Mouse (Mus musculus) ES-E14 (cell line): Measurements from ENCODE around the gene Rdm1.

ENCODE experiments used
- CHD2 ChIP-seq: IDR thresholded peaks from 2 replicates; pipeline ENCODE4 v1.6.1; 2014; ENCODE audit warnings: mild to moderate bottlenecking, low read depth, low read length, inconsistent platforms
- HCFC1 ChIP-seq: IDR thresholded peaks from 2 replicates; pipeline ENCODE4 v1.6.1; 2012; ENCODE audit warnings: low read length, inconsistent platforms, borderline replicate concordance; ENCODE audit not compliant: insufficient read depth
- ZC3H11A ChIP-seq: IDR thresholded peaks from 2 replicates; pipeline ENCODE4 v1.6.1; 2012; ENCODE audit warnings: low read depth, mild to moderate bottlenecking, inconsistent platforms, low read length, borderline replicate concordance

DNA sequence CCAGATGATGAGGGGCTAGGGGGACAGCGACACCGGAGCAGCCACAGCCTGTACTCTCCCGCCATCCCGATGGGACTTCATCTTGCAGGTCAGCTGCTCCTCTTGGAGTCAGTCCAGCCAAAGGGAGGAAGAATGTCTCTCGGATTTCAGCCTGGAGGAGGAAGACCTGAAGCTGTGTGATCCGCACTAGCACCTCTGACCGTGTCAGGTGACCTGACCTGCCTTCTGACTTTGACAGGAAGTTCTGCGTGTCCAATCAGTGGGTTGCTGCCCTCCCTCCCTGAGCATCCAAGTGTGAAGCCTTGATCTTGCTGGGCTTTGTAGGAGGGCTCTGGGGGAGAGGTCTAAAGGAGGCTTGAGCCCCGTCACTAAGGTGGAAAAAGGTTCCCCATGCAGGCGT, 8.7 kb downstream of the Rdm1 start:
- TF ChIP-seq HCFC1 (no peak), CHD2 (no peak), ZC3H11A (no peak)
